Mouse (Mus musculus) kidney, adult 11 months (tissue): ENCODE results near the gene Kdm2a.

ENCODE experiments used
- DNase-seq: peaks from one replicate; pipeline ENCODE4 v3.0.0; 2022

Kdm2a gene

DNA sequence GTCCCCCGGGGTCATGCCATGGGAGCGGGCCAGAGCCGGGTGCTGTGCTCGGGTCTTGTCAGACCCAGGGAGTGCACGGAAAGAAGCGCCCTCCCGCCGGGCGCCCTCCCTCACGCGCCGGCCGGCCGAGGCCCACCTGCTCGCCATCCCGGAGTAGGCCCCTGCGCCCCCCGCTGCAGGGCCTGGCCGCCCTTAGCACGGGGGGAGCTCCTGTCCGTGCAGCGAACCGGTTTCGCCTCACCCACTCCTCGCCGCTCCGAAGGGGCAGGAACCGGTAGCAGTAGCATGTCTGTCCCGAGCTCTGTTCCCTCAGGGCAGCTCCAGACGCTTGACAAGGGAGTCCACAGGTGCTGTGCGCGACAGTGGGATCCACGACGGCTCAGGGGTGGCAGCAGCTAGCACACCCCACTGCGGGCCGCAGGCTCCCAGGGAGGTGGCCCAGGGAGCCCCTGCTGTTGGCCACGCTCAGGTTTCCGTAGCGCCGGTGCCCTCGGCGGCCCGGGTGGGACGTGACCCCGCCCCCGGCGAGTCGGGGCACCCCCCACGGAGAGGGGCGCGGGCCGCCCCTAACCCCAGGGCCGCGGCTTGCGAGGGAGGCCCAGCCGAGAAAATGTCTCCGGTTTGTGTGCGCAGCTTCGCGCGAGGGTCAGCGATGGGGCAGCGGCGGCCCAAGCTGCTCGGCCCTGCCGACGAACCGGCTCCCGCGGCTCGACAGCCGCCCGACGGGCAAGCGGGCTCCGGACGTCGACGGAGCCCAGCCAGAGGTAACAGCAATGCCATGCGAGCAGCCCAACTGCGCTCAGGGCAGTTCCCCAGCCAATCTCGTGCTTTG lies at the start of gene Kdm2a:
Gene Kdm2a, minus strand, starts transcription at position 488 of the 832 bp plus-strand sequence.
- DNase-seq, result peak; percentile 58

DNA sequence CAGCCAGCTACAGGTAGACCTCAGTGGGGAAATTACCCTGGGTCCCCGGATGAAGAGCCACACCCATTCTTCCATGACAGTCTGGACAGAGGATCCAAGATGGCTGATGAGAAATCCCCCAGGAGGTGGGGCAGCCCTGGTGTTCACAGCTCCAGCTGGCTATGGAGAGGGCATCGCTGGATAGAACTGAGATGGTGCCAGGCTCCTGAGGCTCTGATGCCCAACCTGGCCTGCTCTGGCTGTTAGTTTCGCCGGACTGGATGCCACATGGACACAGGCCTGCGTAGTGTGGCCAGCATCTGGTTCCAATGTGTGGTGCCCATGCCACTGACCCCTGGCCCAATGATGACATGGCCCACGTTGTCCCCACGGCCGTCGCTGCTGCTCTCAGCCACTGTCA lies 49.4 kb upstream of the Kdm2a start:
- no peak for DNase-seq

DNA sequence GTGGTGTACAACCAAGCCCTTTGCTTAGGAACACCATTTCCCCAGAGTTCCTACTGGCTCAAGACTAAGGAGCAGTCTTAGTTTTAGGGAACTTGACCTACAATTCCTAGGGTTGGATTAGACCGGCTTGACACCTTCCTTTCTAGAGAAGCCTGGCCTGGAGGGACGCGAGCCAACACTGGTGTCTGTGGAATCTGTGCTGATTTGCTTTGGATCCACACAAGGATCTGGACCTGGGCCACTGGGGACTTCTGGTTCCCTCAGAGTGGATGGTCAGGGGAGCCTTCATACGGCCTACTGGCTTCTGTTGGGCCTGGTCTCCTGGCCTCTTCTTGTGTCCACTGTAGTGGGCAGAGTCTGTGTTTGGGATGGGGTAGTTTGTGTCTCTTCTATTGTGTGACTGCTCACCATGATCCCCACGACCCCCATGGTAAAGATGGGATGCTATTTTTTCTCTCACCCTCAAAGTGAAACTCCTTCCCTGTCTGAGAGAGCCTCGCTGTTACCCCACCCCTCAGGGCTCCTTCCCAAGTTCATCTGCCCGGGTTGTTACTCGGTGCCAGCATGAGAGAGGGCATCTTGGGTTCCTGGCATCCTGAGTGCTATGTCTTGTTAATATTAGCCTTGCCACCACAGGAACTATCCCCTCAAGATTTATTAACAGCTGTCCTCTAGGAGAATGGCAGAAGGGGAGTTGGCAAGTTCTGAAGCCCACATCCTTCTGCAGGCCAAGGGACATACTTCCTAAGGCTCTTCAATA lies 48.8 kb upstream of the Kdm2a start:
- no peak for DNase-seq

DNA sequence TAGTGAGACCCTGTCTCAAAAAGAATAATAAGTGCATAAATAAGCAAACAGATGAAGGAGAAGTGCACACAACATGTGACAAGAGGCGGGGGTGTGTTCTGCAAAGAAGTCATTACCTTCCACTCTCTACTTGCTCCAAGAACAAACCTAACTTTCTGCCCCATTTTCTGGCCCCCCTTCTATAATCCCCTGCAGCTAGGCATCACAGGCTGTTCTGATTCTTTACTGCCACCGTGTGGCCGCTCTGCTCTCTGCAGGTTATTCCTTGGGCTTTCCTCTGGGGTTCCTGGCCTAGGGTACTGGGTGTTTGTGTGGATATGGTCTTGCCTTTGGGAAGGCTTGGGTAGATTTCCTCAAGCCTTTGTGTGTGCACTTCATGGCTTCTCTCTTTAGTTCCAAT lies 44.3 kb upstream of the Kdm2a start:
- peak; percentile 76 for DNase-seq

DNA sequence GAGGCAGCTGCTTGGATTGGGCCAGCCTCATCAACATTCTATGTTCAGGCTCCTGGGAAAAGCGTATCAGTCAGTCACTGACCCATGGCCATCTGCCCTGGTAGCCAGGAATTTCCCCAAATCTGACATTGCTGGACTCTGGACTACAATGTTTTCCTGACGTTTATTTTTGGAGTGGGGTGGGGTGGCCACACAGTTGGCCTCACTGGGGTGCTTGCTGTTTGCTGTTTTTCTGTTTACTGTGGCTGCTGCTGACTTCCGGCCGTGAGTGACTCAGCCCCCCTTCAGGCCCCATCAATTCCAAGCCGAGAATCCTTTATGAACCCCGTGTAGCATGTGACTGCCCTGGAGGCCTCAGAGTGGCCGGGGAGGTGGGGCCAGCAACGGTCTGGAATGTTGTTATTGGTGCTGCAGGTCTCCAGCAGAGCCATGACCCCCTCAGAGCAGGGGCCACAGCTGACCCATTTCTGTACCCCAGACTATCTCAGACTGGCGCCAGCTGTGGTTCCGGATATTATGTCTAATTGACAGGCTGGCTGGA lies 43.6 kb upstream of the Kdm2a start:
- peak; percentile 90 for DNase-seq

DNA sequence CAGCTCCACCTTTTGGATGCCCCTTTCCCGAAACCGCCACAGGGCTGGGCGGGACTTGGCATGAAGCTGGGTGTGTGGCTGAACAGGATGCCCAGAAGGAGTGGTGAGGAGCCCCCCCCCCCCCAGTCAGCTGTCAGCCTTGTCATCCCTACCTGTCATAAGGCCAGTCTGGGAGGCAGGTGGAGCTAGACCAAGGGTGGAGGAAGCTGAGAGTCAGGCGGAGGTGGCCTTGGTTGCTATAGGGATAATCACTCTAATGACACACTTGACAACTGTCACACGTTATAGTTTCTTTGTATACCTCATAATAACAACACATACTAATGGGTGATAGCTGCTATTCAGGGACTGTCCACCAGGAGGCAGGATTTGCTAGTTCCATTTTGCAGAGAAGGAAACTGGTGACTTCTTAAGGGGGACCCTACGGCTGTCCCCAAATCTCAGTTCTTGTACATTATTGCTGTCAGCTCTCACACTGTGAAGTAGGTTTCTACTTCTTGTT lies 43.1 kb upstream of the Kdm2a start:
- DNase-seq, result no peak

DNA sequence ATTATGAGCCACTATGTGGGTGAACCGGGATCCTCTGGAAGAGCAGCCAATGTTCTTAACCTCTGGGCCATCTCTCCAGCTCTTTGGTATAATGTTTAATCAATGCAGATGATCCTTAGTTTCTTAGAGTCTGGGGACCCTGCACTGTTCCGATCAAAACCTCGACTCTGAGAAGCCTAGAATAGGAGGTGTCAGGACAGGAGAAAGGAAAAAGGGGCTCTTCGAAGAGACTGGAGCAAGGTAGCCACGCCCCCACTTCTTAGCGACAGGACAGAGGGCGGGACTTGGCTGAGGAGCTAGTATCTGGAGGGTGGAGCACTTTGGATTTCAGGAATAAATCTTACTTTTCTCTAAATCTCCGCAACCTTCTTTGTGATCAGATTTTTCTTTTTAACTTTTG lies 42.1 kb upstream of the Kdm2a start:
- DNase-seq, result peak; percentile 56

DNA sequence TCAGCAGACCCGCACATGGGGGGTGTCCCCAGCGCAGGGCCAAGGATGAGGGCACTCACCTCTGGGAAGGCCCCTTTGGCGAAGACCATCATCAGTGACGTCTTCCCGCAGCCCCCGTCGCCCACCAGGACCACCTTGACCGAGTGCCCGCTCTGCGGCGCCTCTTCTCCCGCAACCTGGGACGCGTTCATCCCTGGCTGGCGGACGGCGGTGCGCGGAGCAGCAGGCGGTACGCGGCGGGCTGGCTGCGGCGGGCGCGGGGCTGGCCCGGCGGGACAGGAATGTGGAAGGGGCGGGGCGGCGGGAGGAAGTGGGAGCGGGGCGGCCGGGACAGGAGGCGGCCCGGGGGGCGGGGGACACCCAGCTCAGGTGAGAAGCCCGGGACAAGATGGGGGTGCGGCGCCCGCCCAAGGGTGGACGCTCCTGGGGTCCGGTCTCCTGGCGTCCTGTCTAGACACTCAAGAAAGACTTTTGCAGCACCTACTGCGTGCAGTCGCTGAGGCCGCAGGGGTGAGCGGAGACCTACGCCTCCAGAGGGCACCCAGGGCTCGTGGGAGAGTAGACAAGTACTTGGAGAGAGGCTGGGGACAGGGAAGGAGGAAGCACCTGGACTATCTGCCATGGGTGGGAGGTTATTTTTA lies 41.2 kb upstream of the Kdm2a start, which contains the start of gene Rhod:
Gene Rhod, minus strand, starts transcription at position 272 of the 641 bp plus-strand sequence.
- DNase-seq, result peak; percentile 66

DNA sequence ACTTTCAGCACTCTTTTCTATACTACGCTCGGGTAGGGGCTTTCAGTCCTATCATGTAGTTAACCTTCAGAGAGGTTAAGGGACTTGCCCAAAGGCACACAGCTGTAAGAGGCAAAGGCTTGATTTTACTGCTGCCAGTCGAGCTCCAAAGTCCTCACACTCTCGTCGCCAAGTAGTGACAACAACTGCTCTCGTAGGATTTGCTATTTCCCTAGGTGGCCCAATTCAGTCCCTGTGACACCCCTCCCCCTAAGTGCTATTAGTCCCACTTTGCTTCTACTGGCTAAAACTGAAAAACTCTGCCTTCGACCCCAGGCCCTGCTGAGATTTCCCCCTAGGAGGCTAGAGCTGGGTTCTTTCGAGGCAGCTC lies 40.7 kb upstream of the Kdm2a start:
- DNase-seq, result no peak

DNA sequence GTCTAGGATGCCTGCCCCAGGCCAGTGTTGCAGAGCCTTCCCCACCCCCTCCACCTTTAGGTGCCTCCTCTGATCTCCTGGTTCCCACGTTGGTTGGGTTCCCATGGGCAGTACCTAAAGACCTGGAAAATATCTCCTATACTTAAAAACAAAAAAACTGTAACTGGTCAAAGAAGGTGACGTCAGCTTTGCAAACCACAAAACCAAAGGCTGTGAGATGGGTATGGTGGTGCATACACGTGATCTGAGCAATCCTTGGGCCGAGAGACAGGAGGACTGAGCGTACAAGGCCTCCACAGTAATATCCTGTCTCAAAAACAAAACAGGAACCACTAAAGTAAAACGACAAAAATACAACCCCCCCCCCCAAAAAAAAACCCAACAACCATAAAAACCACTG lies 39.8 kb upstream of the Kdm2a start:
- DNase-seq, result no peak

DNA sequence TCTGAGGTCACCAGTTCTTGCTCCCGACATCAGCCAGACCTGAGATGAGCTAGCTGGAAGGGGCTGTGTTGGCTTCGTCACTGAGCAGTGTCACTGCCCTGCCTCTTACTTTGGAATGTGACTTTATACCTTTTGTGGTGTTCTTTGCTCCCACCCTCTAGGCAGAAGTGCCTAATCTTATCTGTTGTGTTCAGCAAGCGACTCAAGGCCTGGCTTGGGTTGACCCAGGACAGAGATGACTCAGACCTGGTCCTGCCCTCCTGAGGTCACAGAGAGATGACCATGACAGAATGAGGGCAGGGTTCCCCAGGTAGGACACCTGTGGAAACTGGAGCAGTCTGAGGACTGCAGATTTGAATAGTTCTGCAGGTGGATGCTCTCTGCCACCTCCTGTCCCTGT lies 38.2 kb upstream of the Kdm2a start:
- DNase-seq, result no peak

DNA sequence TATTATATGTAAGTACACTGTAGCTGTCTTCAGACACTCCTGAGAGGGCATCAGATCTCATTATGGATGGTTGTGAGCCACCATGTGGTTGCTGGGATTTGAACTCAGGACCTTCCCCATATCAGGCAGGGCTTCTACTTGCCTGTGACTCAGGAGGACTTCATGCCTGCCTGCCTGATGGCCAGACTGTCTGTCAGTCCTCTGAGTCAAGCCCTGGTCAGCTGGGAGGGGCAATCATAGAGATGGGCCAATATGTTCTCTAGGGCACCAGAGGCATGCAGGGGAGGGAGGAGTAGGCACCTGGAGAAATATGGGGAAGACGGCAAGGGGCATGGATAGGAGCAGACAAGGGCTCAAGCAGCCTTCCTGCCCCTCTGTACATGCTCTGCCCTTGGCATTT lies 36.9 kb upstream of the Kdm2a start:
- no peak for DNase-seq

DNA sequence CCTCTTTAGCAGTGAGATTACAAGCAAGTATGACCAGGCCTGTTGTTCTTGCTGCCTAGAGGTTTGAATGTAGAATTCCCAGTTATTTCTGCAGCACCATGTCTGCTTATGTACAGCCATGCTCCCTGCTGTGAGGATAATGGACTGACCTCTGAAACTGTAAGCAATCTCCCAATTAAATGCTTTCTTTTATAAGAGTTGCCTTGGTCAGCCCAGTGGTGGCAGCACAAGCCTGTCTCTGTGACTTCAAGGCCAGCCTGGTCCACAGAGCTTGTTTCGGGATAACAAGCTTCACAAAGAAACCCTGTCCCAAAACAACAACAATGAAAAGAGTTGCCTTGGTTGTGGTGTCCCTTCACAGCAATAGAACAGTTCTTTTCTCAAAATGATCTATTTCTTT lies 35.7 kb upstream of the Kdm2a start:
- no peak for DNase-seq

DNA sequence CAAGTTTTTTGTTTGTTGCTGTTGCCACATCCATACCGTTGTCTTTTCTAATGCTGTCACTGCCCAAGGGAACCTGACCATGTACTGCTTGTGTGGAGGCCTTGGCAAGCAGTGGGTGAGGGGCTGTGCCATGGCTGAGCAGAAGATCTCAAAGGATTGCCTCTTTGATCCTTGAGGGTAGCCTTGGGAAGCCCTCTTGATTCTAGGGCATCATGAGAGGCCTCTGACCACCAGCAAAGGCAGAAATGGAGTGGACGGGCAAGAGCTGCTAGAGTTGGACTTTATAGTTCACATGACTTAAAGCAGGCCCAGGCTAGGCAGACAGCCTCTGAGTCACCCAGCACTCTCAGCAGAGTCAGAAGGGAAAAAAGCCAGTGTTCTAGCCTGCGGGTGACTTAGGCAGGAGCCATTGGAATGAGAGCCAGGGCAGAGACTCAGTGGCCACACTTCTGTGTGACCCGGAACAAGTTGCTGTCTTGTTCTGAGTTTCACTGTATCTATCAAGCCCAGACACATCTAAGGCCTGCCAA lies 32.1 kb upstream of the Kdm2a start:
- no peak for DNase-seq

DNA sequence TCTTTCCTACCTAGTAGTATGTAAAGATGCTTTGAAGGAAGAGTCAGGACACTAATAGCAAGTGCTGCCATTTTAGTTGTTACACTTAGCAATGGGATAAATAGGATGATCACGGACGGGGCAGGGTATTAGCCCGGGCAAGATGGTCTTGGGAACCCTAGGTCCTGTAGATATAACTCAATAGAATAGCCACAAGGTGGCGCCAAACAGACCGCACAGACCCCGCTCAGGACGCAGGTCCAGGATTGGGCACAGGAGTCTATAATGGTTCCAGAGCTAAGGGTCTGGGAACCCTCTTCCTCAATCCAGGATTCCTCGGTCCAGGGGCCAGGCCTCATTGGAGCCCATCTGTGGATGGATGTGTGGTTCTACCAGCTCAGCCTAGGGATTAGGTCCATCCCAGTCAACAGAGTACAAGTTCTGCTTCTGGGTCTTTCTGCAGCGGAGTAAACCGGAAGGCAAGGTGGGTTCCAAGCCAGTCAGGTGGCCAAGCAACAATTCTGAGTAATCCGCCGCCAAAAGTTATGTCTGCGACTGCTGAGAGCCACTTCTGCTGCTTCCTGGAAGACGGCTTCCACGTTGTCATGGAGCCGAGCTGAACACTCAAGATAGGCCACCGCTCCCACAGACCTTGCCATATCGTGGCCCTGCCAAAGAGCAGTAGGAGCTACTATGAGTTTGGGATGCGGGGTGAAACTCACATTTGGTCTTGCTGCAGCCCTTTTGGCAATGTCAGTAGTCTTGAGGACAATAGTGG lies 27.7 kb upstream of the Kdm2a start:
- no peak for DNase-seq

DNA sequence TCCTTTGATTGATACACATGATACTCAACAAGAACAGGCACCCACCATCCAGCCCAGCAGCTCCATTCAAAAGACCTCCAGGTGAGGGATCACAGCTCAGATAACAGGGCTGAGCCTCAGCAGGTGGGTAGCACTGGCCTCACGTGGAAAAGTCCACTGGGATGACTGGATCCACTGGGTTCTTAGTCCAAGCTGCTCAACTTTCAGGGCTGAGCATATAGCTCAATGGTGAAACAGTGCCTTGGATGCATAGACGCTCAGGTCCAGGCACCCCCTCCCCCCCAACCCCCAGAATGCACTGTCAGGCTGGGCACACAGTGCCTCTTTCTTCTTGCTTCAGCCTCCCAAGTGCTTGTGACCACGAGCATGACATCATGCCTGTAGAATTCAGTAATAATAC lies 24.9 kb upstream of the Kdm2a start:
- DNase-seq, result no peak

DNA sequence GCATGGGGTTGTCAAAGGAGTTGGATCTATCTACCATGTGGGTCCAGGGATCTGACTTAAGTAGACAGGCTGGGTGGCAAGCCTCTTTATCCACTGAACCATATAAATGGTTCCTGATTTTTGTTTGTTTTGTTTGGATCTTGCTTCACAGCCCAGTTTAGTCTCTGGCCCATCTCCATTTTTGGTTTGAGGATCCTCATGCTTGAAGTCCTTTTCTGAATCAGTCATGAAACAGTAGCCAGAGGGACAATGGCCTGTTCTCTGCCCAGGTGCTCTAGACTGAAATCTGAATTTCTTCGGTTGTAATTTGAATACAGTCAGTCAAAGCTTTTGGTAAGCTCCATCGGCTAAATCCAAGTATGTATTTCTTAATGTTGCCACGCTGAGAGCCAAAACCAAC lies 24.5 kb upstream of the Kdm2a start:
- no peak for DNase-seq

DNA sequence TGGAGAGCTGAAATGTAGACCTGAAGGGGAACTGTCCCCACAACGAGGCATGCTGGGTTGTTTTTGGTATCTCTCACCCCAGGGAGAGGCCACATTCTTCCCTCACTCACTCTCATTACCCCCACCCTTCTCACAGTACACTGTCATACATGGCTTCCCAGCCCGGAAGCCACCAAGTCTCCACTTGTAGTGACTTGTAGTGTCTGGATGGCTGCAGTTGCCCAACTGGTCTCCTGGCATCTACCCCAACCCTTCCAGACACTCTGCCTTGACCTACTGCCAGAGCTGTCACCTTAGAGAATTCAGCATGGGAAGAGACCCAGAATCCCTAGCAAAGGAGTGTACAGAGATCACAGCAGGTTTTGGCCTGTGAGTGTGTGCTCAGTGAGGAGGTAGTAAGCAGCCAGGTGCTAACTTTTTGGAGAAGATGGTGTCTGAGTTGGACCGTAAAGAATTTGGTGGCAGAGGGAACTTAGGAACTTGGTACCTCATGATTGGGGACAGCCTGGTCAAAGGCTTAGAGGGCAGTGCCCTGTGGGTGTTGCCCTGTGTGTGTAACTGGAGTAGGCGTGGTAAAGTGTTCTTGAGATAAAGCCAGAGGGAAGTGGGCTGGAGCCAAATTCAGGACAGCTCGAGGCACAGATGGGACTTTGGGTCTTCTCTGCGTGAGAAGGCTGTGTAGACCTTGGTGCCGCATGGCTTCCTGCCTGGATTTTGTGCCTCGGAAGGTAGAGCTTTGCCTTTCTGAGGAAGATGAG lies 22.2 kb upstream of the Kdm2a start:
- peak; percentile 33 for DNase-seq

DNA sequence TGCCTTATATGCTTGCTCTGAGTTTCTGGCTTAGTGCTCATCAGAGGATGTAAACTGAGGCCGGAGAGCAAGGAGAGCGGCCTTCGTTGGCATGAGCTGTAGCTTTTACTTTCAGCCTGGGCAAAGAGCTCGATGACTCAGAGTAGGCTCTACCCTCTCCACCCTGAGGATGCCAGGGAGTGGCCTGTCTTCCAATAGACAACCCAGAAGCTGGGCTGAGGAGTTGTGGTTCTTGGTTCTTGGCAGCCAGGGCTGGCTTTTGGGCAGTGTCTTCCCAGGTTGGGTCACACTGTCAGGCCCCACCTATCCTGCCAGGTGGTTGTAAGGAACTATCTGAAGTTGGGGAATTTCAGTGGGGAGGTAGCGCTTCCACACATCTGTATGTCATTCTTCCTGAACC lies 21.6 kb upstream of the Kdm2a start:
- DNase-seq, result no peak

DNA sequence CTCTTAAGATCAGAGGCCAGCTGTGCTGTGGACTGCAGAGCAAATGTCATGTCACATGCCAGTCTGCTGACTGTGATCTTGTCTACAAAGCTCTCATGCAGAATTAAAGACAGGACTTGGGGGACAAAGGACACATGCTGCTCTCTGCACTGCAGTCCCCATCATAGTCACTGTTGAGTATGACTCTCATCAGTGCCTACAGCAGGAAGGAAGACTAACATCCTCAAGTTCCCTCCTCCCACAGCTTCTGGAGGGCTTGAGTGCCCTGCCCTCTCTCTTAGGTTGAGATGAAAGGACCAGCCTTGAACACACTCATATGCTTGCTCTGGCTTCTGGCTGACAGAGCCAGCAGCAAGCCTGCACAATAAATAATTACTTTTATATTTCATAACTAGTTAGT lies 19.6 kb upstream of the Kdm2a start:
- no peak for DNase-seq

DNA sequence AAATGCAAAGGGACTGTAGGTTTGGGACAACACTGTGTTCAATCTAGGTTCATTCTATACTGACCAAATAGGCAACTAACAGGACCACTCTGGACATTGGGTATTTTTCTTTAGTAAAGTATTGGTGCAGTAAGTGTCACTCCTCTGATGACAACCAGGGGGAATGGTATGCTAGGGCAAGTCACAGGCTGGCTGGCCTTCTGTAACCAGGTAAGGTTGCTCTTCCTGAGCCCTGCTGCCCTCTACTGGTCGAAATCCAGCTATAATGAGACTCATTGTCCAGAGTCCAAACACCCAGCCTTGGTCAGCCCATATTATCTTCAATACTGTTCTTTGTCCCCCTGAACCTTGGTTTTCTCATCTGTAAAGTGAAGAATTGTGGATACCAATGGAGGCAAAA lies 19.1 kb upstream of the Kdm2a start:
- peak; percentile 67 for DNase-seq

DNA sequence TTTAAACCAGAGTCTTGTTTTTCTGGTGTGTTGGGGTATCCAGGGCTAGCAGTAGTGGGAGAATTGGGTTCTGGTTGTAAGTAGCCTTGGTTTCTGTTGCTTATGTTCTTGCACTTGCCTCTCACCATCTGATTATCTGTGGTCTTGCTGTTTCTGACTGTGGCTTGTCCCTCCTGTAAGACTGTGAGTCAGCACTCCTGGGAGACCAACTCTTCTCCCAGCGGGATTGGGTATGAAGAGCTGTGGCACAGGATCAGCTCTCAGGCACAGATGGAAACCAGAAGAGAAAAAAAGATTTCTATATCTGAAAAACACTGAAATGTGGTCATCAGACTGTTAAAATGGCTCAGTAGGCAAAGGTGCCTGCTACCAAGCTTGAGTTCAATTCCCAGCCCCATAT lies 16.5 kb upstream of the Kdm2a start:
- no peak for DNase-seq
